28 mouse cellular contexts compared by ENCODE assay signal in genomic region chr6:80105343-80105742, GRCm38 (mm10).
DNase-seq lines count a peak whose midpoint lies in the region; ATAC-seq and TF ChIP-seq lines count a peak whose summit lies in the region.
"Had no signal": no experiment of that assay in that cellular context is flagged by ENCODE, and none has a peak within 500 bp of the region (broad histone marks: within the 10 kb centered on the region; RNA-seq: fewer than 3 reads in every experiment).

No protein-coding gene starts in this region.

- no peak overlapping the region for H3K9ac ChIP-seq in hindbrain, embryonic 11.5 days (ENCODE audit: low read depth, low read length)
- no peak overlapping the region for H3K9ac ChIP-seq in hindbrain, embryonic 14.5 days
- H3K9ac ChIP-seq: limb, embryonic 12.5 days; liver, embryonic 15.5 days; lung, embryonic 14.5 days had no signal

- no peak overlapping the region for H3K4me3 ChIP-seq in hindbrain, embryonic 11.5 days (ENCODE audit: low read depth, low read length)
- H3K4me3 ChIP-seq in hindbrain, embryonic 10.5 days = no peak overlapping the region
- H3K4me3 ChIP-seq in hindbrain, embryonic 14.5 days (replicated peaks; ENCODE audit: low read length) = no peak overlapping the region
- H3K4me3 ChIP-seq: erythroblast, embryonic 14.5 days; limb, embryonic 12.5 days; liver, embryonic 15.5 days had no signal

- TF ChIP-seq CTCF in brain, embryonic 14.5 days (IDR thresholded peaks at IDR 0.05; ENCODE audit: borderline replicate concordance, extremely low read depth, insufficient read depth, insufficient read length) = no peak

- TF ChIP-seq POLR2A in brain, embryonic 14.5 days (IDR thresholded peaks at IDR 0.05; ENCODE audit: borderline replicate concordance, extremely low read depth, insufficient read depth, insufficient read length, poor library complexity, severe bottlenecking) = no peak

- H3K27me3 ChIP-seq in hindbrain, embryonic 11.5 days (ENCODE audit: control insufficient read depth, insufficient read depth, low read length) = no peaks in the 10 kb centered on the region
- no peaks in the 10 kb centered on the region for H3K27me3 ChIP-seq in hindbrain, embryonic 10.5 days (ENCODE audit: insufficient read depth, poor library complexity, severe bottlenecking)
- no peaks in the 10 kb centered on the region for H3K27me3 ChIP-seq in hindbrain, embryonic 14.5 days (ENCODE audit: control insufficient read depth, insufficient read depth, low read length)
- H3K27me3 ChIP-seq: limb, embryonic 12.5 days; liver, embryonic 15.5 days; Patski had no signal

- H3K36me3 ChIP-seq in hindbrain, embryonic 11.5 days (ENCODE audit: control insufficient read depth, insufficient read depth, low read length) = no peaks in the 10 kb centered on the region
- H3K36me3 ChIP-seq in hindbrain, embryonic 10.5 days = no peaks in the 10 kb centered on the region
- no peaks in the 10 kb centered on the region for H3K36me3 ChIP-seq in hindbrain, embryonic 14.5 days (replicated peaks; ENCODE audit: control insufficient read depth, insufficient read depth)
- H3K36me3 ChIP-seq: limb, embryonic 12.5 days; liver, embryonic 15.5 days had no signal

- 66% methylated on average over 2 of the region's 2 CpGs for WGBS in hindbrain, embryonic 11.5 days
- WGBS in hindbrain, embryonic 10.5 days = 73% methylated on average over 2 of the region's 2 CpGs
- WGBS in hindbrain, embryonic 14.5 days = 44% methylated on average over 2 of the region's 2 CpGs

- H3K9me3 ChIP-seq in hindbrain, embryonic 11.5 days (ENCODE audit: control insufficient read depth, low read length) = no peaks in the 10 kb centered on the region
- H3K9me3 ChIP-seq in hindbrain, embryonic 10.5 days = no peaks in the 10 kb centered on the region
- no peaks in the 10 kb centered on the region for H3K9me3 ChIP-seq in hindbrain, embryonic 14.5 days (ENCODE audit: control insufficient read depth, low read length)
- H3K9me3 ChIP-seq: limb, embryonic 12.5 days; liver, embryonic 15.5 days had no signal

- peak; percentile 1 to 12 for DNase-seq in cerebellum, postnatal 14 days
- DNase-seq in cerebellum, postnatal 36 days = no peak
- DNase-seq in hindbrain, embryonic 11.5 days (ENCODE audit: low spot score) = no peak
- DNase-seq in hindbrain, embryonic 10.5 days (ENCODE audit: low spot score) = no peak
- peak; percentile 65 for DNase-seq in brain, embryonic 14.5 days (ENCODE audit: low read depth)
- no peak for DNase-seq in hindbrain, embryonic 14.5 days (ENCODE audit: low spot score)
- DNase-seq in thymus, postnatal 0 days (ENCODE audit: low spot score) = no peak
- DNase-seq in adrenal gland, postnatal 4 days (ENCODE audit: low spot score in 2 of 2) = no peak
- DNase-seq: adrenal gland, postnatal 14 days; gastrocnemius, postnatal 25 days; heart, adult 18-20 months; heart, postnatal 4 days; kidney, adult 11 months; kidney, postnatal 14 days; layer of hippocampus, adult 9-11 months; lung, embryonic 14.5 days; lung, postnatal 14 days; right cerebral cortex, postnatal 4 days; thymus, adult 18-20 months; thymus, postnatal 4 days had no signal

- H3K4me1 ChIP-seq in hindbrain, embryonic 11.5 days (replicated peaks; ENCODE audit: control insufficient read depth, insufficient read depth, low read length) = no peaks in the 10 kb centered on the region
- no peaks in the 10 kb centered on the region for H3K4me1 ChIP-seq in hindbrain, embryonic 10.5 days (replicated peaks)
- no peaks in the 10 kb centered on the region for H3K4me1 ChIP-seq in hindbrain, embryonic 14.5 days (replicated peaks; ENCODE audit: control insufficient read depth, insufficient read depth, low read length)
- H3K4me1 ChIP-seq: limb, embryonic 12.5 days; liver, embryonic 15.5 days had no signal

- no peak overlapping the region for H3K27ac ChIP-seq in hindbrain, embryonic 11.5 days (ENCODE audit: low read depth, low read length)
- no peak overlapping the region for H3K27ac ChIP-seq in hindbrain, embryonic 10.5 days
- no peak overlapping the region for H3K27ac ChIP-seq in hindbrain, embryonic 14.5 days
- H3K27ac ChIP-seq: limb, embryonic 12.5 days; liver, embryonic 15.5 days; stomach, postnatal 0 days had no signal

- ATAC-seq in hindbrain, embryonic 11.5 days (ENCODE audit: low FRiP score) = peak; percentile 71
- ATAC-seq in hindbrain, embryonic 14.5 days (ENCODE audit: low FRiP score) = peak; percentile 51; the same call in 1 of the 2 replicates
- ATAC-seq: inflammation-experienced regulatory T-cells, adult 6 months; Patski had no signal

- no peak overlapping the region for H3K4me2 ChIP-seq in hindbrain, embryonic 11.5 days (replicated peaks; ENCODE audit: low read depth, low read length)
- H3K4me2 ChIP-seq in hindbrain, embryonic 14.5 days (replicated peaks) = no peak overlapping the region
- H3K4me2 ChIP-seq: heart, embryonic 11.5 days; limb, embryonic 12.5 days; liver, embryonic 15.5 days; lung, embryonic 14.5 days; midbrain, embryonic 11.5 days had no signal

Comparison
In these comparisons a context has a peak if more than half of its experiments do, and no peak if none do; other contexts are left out.
1. DNase-seq: peak in cerebellum, postnatal 14 days (2 of 2) and brain, embryonic 14.5 days (single experiment); none in cerebellum, postnatal 36 days (0 of 2), hindbrain, embryonic 11.5 days (single experiment), hindbrain, embryonic 10.5 days (single experiment), hindbrain, embryonic 14.5 days (single experiment), thymus, postnatal 0 days (single experiment) and adrenal gland, postnatal 4 days (0 of 2).